Mouse (Mus musculus): ENCODE results near the gene Cpne2. TPM values are rescaled to one million over a fixed set of nuclear protein-coding genes. Genes with fewer than 3 reads are reported as not detected.

The Cpne2 gene
- total and polyA plus RNA-seq, 2 experiments, result 5.2 to 20.8 TPM

DNA sequence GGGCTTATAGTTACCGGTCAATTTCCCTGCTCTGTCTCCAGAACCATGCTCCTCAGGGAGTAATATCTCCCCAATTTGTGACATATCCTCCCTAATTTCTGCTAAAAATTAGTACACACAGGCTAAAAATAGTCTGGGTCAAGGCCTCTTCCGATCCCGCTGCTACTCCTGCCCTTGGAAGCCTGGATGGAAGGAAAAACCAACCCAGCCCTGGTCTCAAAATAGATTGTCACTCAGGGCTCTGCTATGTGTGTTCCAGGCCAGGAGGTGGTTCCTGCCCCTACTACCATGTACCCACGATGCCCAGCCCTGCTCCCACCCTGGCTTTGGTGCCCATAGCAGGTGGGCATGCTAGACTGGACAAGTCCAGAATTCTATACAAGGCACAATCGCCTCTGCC, 17.2 kb downstream of the Cpne2 start:
- Histone ChIP-seq H3K27ac (replicated peaks; ENCODE audit: insufficient read depth, low read depth, low read length) (peak overlapping the region; percentile 81), H3K27me3 (ENCODE audit: control insufficient read depth, insufficient read depth, low read length) (no peaks in the 10 kb centered on the region), H3K4me3 (ENCODE audit: insufficient read depth, low read depth, low read length) (no peak overlapping the region), H3K9ac (ENCODE audit: low read depth, low read length) (no peak overlapping the region), H3K4me1 (ENCODE audit: control insufficient read depth, insufficient read depth, low read length) (peaks cover 6% of the 10 kb centered on the region), H3K36me3 (ENCODE audit: control insufficient read depth, insufficient read depth, low read length) (no peaks in the 10 kb centered on the region), H3K79me2 (ENCODE audit: control insufficient read depth, insufficient read depth, low read length) (no peaks in the 10 kb centered on the region; the same call in 1 of the 2 replicates)
- WGBS, result 81% methylated on average over 5 of the region's 5 CpGs
- no peak for DNase-seq (ENCODE audit: extremely low read depth, low read depth, low spot score)
- TF ChIP-seq CTCF (IDR thresholded peaks at IDR 0.05; ENCODE audit: low read depth, low read length) (no peak), POLR2A (IDR thresholded peaks at IDR 0.05; ENCODE audit: extremely low read depth, insufficient read depth, low read length) (no peak)

- DNase-seq (ENCODE audit: extremely low read depth, low read depth, low spot score), result no peak
- Histone ChIP-seq H3K27ac (replicated peaks; ENCODE audit: insufficient read depth, low read depth, low read length) (no peak overlapping the region), H3K27me3 (ENCODE audit: control insufficient read depth, insufficient read depth, low read length) (no peaks in the 10 kb centered on the region), H3K79me2 (ENCODE audit: control insufficient read depth, insufficient read depth, low read length) (no peaks in the 10 kb centered on the region), H3K4me3 (ENCODE audit: insufficient read depth, low read depth, low read length) (no peak overlapping the region), H3K36me3 (ENCODE audit: control insufficient read depth, insufficient read depth, low read length) (no peaks in the 10 kb centered on the region), H3K9ac (ENCODE audit: low read depth, low read length) (no peak overlapping the region), H3K4me1 (ENCODE audit: control insufficient read depth, insufficient read depth, low read length) (peaks cover 6% of the 10 kb centered on the region)
- TF ChIP-seq CTCF (IDR thresholded peaks at IDR 0.05; ENCODE audit: low read depth, low read length) (no peak), POLR2A (IDR thresholded peaks at IDR 0.05; ENCODE audit: extremely low read depth, insufficient read depth, low read length) (no peak)
- WGBS, result 87% methylated on average over 17 of the region's 17 CpGs
Measured at GRCm38 (mm10) chr8:94551471-94552422, 19.0 kb downstream of the Cpne2 start.

DNA sequence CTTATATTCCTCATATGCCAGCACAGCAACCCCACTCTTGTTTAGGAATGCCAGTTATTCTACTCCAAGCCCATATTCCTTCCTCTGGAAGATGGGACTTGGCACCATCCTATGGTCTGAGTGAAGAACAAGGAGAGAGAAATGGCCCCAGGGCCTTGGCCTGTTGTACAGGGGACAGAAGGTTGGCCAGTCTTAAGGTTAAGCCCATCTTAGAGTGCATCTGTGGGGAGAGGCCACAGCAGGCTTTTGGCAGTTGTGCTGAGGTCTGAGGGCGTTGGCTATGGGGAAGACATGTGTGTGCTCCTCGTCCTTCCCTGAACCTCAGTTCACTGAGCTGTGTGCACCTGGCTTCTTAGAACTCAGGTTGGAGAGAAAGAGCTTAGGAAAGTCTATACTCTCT, 19.9 kb downstream of the Cpne2 start:
- Histone ChIP-seq H3K27me3 (ENCODE audit: control insufficient read depth, insufficient read depth, low read length) (no peaks in the 10 kb centered on the region), H3K4me3 (ENCODE audit: insufficient read depth, low read depth, low read length) (no peak overlapping the region), H3K36me3 (ENCODE audit: control insufficient read depth, insufficient read depth, low read length) (no peaks in the 10 kb centered on the region), H3K79me2 (ENCODE audit: control insufficient read depth, insufficient read depth, low read length) (no peaks in the 10 kb centered on the region), H3K4me1 (ENCODE audit: control insufficient read depth, insufficient read depth, low read length) (peaks cover 6% of the 10 kb centered on the region), H3K27ac (replicated peaks; ENCODE audit: insufficient read depth, low read depth, low read length) (no peak overlapping the region), H3K9ac (ENCODE audit: low read depth, low read length) (no peak overlapping the region)
- 100% methylated on average over 2 of the region's 2 CpGs for WGBS
- no peak for DNase-seq (ENCODE audit: extremely low read depth, low read depth, low spot score)
- TF ChIP-seq CTCF (IDR thresholded peaks at IDR 0.05; ENCODE audit: low read depth, low read length) (no peak), POLR2A (IDR thresholded peaks at IDR 0.05; ENCODE audit: extremely low read depth, insufficient read depth, low read length) (no peak)

- Histone ChIP-seq H3K36me3 (ENCODE audit: control insufficient read depth, insufficient read depth, low read length) (no peaks in the 10 kb centered on the region; the same call in 1 of the 2 replicates), H3K4me3 (ENCODE audit: insufficient read depth, low read depth, low read length) (no peak overlapping the region), H3K4me1 (ENCODE audit: control insufficient read depth, insufficient read depth, low read length) (no peaks in the 10 kb centered on the region), H3K27me3 (ENCODE audit: control insufficient read depth, insufficient read depth, low read length) (no peaks in the 10 kb centered on the region), H3K27ac (replicated peaks; ENCODE audit: insufficient read depth, low read depth, low read length) (no peak overlapping the region), H3K9ac (ENCODE audit: low read depth, low read length) (no peak overlapping the region), H3K79me2 (ENCODE audit: control insufficient read depth, insufficient read depth, low read length) (no peaks in the 10 kb centered on the region)
- DNase-seq (ENCODE audit: extremely low read depth, low read depth, low spot score), result no peak
- WGBS, result 88% methylated on average over 3 of the region's 3 CpGs
- TF ChIP-seq POLR2A (IDR thresholded peaks at IDR 0.05; ENCODE audit: extremely low read depth, insufficient read depth, low read length) (no peak), CTCF (IDR thresholded peaks at IDR 0.05; ENCODE audit: low read depth, low read length) (no peak)
Measured at GRCm38 (mm10) chr8:94557281-94557680, 24.5 kb downstream of the Cpne2 start.

GRCm38 (mm10) chr8:94561256-94561655, 28.5 kb downstream of the Cpne2 start:
- no peak for TF ChIP-seq POLR2A (IDR thresholded peaks at IDR 0.05; ENCODE audit: extremely low read depth, insufficient read depth, low read length)
- Histone ChIP-seq H3K27me3 (ENCODE audit: control insufficient read depth, insufficient read depth, low read length) (no peaks in the 10 kb centered on the region), H3K27ac (replicated peaks; ENCODE audit: insufficient read depth, low read depth, low read length) (no peak overlapping the region), H3K9ac (ENCODE audit: low read depth, low read length) (no peak overlapping the region), H3K79me2 (ENCODE audit: control insufficient read depth, insufficient read depth, low read length) (no peaks in the 10 kb centered on the region), H3K4me3 (ENCODE audit: insufficient read depth, low read depth, low read length) (no peak overlapping the region), H3K4me1 (ENCODE audit: control insufficient read depth, insufficient read depth, low read length) (no peaks in the 10 kb centered on the region), H3K36me3 (ENCODE audit: control insufficient read depth, insufficient read depth, low read length) (peaks cover 2% of the 10 kb centered on the region; the same call in 1 of the 2 replicates)
- 93% methylated on average over 5 of the region's 5 CpGs for WGBS
- DNase-seq (ENCODE audit: extremely low read depth, low read depth, low spot score), result no peak

DNA sequence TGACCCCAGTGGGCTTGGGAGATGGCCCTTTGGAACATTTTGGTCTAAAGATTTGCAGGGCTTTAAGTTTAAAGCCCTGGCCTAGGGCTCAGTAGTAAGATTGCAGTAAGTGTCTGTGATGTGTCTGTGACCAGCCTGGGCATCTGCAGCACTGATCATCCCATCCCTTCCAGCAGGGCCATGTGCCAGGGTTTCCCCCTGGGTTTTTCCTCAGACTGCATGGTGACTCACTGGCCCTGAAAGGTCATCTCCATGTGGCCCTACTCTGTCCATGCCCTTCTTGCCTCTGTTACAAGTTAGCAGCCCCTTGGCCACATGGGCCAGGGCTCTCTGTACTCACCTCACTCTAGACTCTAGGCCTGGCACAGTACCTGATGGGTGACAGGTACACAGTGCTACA, 31.6 kb downstream of the Cpne2 start:
- H3K27ac ChIP-seq (replicated peaks; ENCODE audit: insufficient read depth, low read depth, low read length), result no peak overlapping the region
- TF ChIP-seq CTCF (IDR thresholded peaks at IDR 0.05; ENCODE audit: low read depth, low read length) (no peak), POLR2A (IDR thresholded peaks at IDR 0.05; ENCODE audit: extremely low read depth, insufficient read depth, low read length) (no peak)
- no peak for DNase-seq (ENCODE audit: extremely low read depth, low read depth, low spot score)
- no peak overlapping the region for H3K9ac ChIP-seq (ENCODE audit: low read depth, low read length)
- peaks cover 2% of the 10 kb centered on the region; the same call in 1 of the 2 replicates for H3K36me3 ChIP-seq (ENCODE audit: control insufficient read depth, insufficient read depth, low read length)
- H3K79me2 ChIP-seq (ENCODE audit: control insufficient read depth, insufficient read depth, low read length), result no peaks in the 10 kb centered on the region
- no peaks in the 10 kb centered on the region for H3K27me3 ChIP-seq (ENCODE audit: control insufficient read depth, insufficient read depth, low read length)
- H3K4me1 ChIP-seq (ENCODE audit: control insufficient read depth, insufficient read depth, low read length), result no peaks in the 10 kb centered on the region
- H3K4me3 ChIP-seq (ENCODE audit: insufficient read depth, low read depth, low read length), result no peak overlapping the region
